Mouse (Mus musculus): Measurements from ENCODE around the gene Grik4. TPM values are rescaled to one million over a fixed set of nuclear protein-coding genes. Genes with fewer than 3 reads are reported as not detected.
A peak's percentile ranks its signal among the peaks of the same experiment; 100 is the strongest.

The Grik4 gene
- total RNA-seq, 1 experiment, result 0.22 TPM

GRCm38 (mm10) chr9:42948381-42948780, 4.1 kb upstream of the Grik4 start:
- Histone ChIP-seq H3K9me3 (ENCODE audit: control insufficient read depth, insufficient read depth, low read depth, low read length) (no peaks in the 10 kb centered on the region), H3K36me3 (ENCODE audit: control insufficient read depth, insufficient read depth, low read length, poor library complexity, severe bottlenecking) (no peaks in the 10 kb centered on the region), H3K4me3 (ENCODE audit: insufficient read depth in 1 of 2, low read depth in 1 of 2, low read length in 2 of 2, poor library complexity in 1 of 2, severe bottlenecking in 1 of 2) (no peak overlapping the region), H3K4me1 (ENCODE audit: control insufficient read depth in 2 of 2, insufficient read depth in 2 of 2, low read length in 2 of 2, poor library complexity in 1 of 2) (no peaks in the 10 kb centered on the region; a peak in 1 of 4 replicates), H3K27ac (ENCODE audit: insufficient read depth, low read depth, low read length, poor library complexity, severe bottlenecking) (no peak overlapping the region), H3K9ac (ENCODE audit: insufficient read depth, low read depth, low read length, poor library complexity, severe bottlenecking) (no peak overlapping the region)
- DNase-seq (ENCODE audit: low read depth, low spot score), result no peak
- in situ Hi-C loops (cut with MboI; ENCODE audit: low sequenced_read_pairs in 2 of 2, unreplicated experiment in 2 of 2), result loop anchor here (10.0 to 25.0 kb wide), 3 partner anchors 386 to 611 kb away; no protein-coding TSS in a partner anchor
- no peak for TF ChIP-seq HCFC1 (IDR thresholded peaks at IDR 0.05; ENCODE audit: borderline replicate concordance, insufficient read depth, low read length)
- no peak for TF ChIP-seq ZNF384 (IDR thresholded peaks at IDR 0.05; ENCODE audit: low read depth, low read length)
- no peak for TF ChIP-seq ZC3H11A (IDR thresholded peaks at IDR 0.05; ENCODE audit: borderline replicate concordance, low read depth, low read length)
- no peak for TF ChIP-seq CHD2 (IDR thresholded peaks at IDR 0.05; ENCODE audit: low read depth, low read length)
- TF ChIP-seq MAFK (IDR thresholded peaks at IDR 0.05; ENCODE audit: insufficient read depth, low read depth, low read length), result no peak

GRCm38 (mm10) chr9:42945174-42945573, 881 bp upstream of the Grik4 start:
- no peak overlapping the region for H3K9ac ChIP-seq (ENCODE audit: insufficient read depth, low read depth, low read length, poor library complexity, severe bottlenecking)
- in situ Hi-C loops (cut with MboI; ENCODE audit: low sequenced_read_pairs in 2 of 2, unreplicated experiment in 2 of 2), result loop anchor here (10.0 to 25.0 kb wide), 3 partner anchors 383 to 608 kb away; no protein-coding TSS in a partner anchor
- no peak for TF ChIP-seq HCFC1 (IDR thresholded peaks at IDR 0.05; ENCODE audit: borderline replicate concordance, insufficient read depth, low read length)
- no peak for TF ChIP-seq ZC3H11A (IDR thresholded peaks at IDR 0.05; ENCODE audit: borderline replicate concordance, low read depth, low read length)
- no peak for TF ChIP-seq CHD2 (IDR thresholded peaks at IDR 0.05; ENCODE audit: low read depth, low read length)
- TF ChIP-seq MAFK (IDR thresholded peaks at IDR 0.05; ENCODE audit: insufficient read depth, low read depth, low read length), result no peak
- TF ChIP-seq ZNF384 (IDR thresholded peaks at IDR 0.05; ENCODE audit: low read depth, low read length), result no peak
- no peak overlapping the region for H3K27ac ChIP-seq (ENCODE audit: insufficient read depth, low read depth, low read length, poor library complexity, severe bottlenecking)
- peaks cover 0 to 17% of the 10 kb centered on the region in 2 experiments; a peak in 3 of 4 replicates for H3K4me1 ChIP-seq (ENCODE audit: control insufficient read depth in 2 of 2, insufficient read depth in 2 of 2, low read length in 2 of 2, poor library complexity in 1 of 2)
- 0 out of 4 replicates have a peak overlapping the region, but pooled peaks of 1 of the 2 experiments have one; percentile 78 for H3K4me3 ChIP-seq (ENCODE audit: insufficient read depth in 1 of 2, low read depth in 1 of 2, low read length in 2 of 2, poor library complexity in 1 of 2, severe bottlenecking in 1 of 2)
- H3K9me3 ChIP-seq (ENCODE audit: control insufficient read depth, insufficient read depth, low read depth, low read length), result no peaks in the 10 kb centered on the region
- H3K36me3 ChIP-seq (ENCODE audit: control insufficient read depth, insufficient read depth, low read length, poor library complexity, severe bottlenecking), result no peaks in the 10 kb centered on the region
- no peak for DNase-seq (ENCODE audit: low read depth, low spot score)

GRCm38 (mm10) chr9:42944536-42945006, 278 bp upstream of the Grik4 start:
- no peaks in the 10 kb centered on the region for H3K9me3 ChIP-seq (ENCODE audit: control insufficient read depth, insufficient read depth, low read depth, low read length)
- peak; percentile 69 for DNase-seq (ENCODE audit: low read depth, low spot score)
- TF ChIP-seq HCFC1 (IDR thresholded peaks at IDR 0.05; ENCODE audit: borderline replicate concordance, insufficient read depth, low read length), result peak; percentile 4; the same call in 1 of the 2 replicates
- no peak for TF ChIP-seq CHD2 (IDR thresholded peaks at IDR 0.05; ENCODE audit: low read depth, low read length)
- TF ChIP-seq ZNF384 (IDR thresholded peaks at IDR 0.05; ENCODE audit: low read depth, low read length), result no peak
- no peak for TF ChIP-seq MAFK (IDR thresholded peaks at IDR 0.05; ENCODE audit: insufficient read depth, low read depth, low read length)
- peak; percentile 92 for TF ChIP-seq ZC3H11A (IDR thresholded peaks at IDR 0.05; ENCODE audit: borderline replicate concordance, low read depth, low read length)
- in situ Hi-C loops (cut with MboI; ENCODE audit: low sequenced_read_pairs in 2 of 2, unreplicated experiment in 2 of 2), result loop anchor here (5.0 to 25.0 kb wide), 4 partner anchors 157 to 607 kb away; no protein-coding TSS in a partner anchor
- H3K9ac ChIP-seq (ENCODE audit: insufficient read depth, low read depth, low read length, poor library complexity, severe bottlenecking), result peak overlapping the region; percentile 79
- peak overlapping the region; percentile 78 to 87 for H3K4me3 ChIP-seq (ENCODE audit: insufficient read depth in 1 of 2, low read depth in 1 of 2, low read length in 2 of 2, poor library complexity in 1 of 2, severe bottlenecking in 1 of 2)
- H3K27ac ChIP-seq (ENCODE audit: insufficient read depth, low read depth, low read length, poor library complexity, severe bottlenecking), result no peak overlapping the region
- peaks cover 0 to 17% of the 10 kb centered on the region in 2 experiments; a peak in 3 of 4 replicates for H3K4me1 ChIP-seq (ENCODE audit: control insufficient read depth in 2 of 2, insufficient read depth in 2 of 2, low read length in 2 of 2, poor library complexity in 1 of 2)
- H3K36me3 ChIP-seq (ENCODE audit: control insufficient read depth, insufficient read depth, low read length, poor library complexity, severe bottlenecking), result no peaks in the 10 kb centered on the region

- H3K9ac ChIP-seq (ENCODE audit: insufficient read depth, low read depth, low read length, poor library complexity, severe bottlenecking), result no peak overlapping the region
- in situ Hi-C loops (cut with MboI; ENCODE audit: low sequenced_read_pairs in 2 of 2, unreplicated experiment in 2 of 2), result loop anchor here (5.0 to 25.0 kb wide), 4 partner anchors 156 to 606 kb away; no protein-coding TSS in a partner anchor
- H3K36me3 ChIP-seq (ENCODE audit: control insufficient read depth, insufficient read depth, low read length, poor library complexity, severe bottlenecking), result no peaks in the 10 kb centered on the region
- peaks cover 0 to 17% of the 10 kb centered on the region in 2 experiments; a peak in 3 of 4 replicates for H3K4me1 ChIP-seq (ENCODE audit: control insufficient read depth in 2 of 2, insufficient read depth in 2 of 2, low read length in 2 of 2, poor library complexity in 1 of 2)
- peak overlapping the region; percentile 78 to 87 for H3K4me3 ChIP-seq (ENCODE audit: insufficient read depth in 1 of 2, low read depth in 1 of 2, low read length in 2 of 2, poor library complexity in 1 of 2, severe bottlenecking in 1 of 2)
- no peaks in the 10 kb centered on the region for H3K9me3 ChIP-seq (ENCODE audit: control insufficient read depth, insufficient read depth, low read depth, low read length)
- peak; percentile 20 for DNase-seq (ENCODE audit: low read depth, low spot score)
- TF ChIP-seq ZNF384 (IDR thresholded peaks at IDR 0.05; ENCODE audit: low read depth, low read length), result no peak
- TF ChIP-seq HCFC1 (IDR thresholded peaks at IDR 0.05; ENCODE audit: borderline replicate concordance, insufficient read depth, low read length), result no peak
- no peak for TF ChIP-seq ZC3H11A (IDR thresholded peaks at IDR 0.05; ENCODE audit: borderline replicate concordance, low read depth, low read length)
- TF ChIP-seq CHD2 (IDR thresholded peaks at IDR 0.05; ENCODE audit: low read depth, low read length), result no peak
- no peak overlapping the region for H3K27ac ChIP-seq (ENCODE audit: insufficient read depth, low read depth, low read length, poor library complexity, severe bottlenecking)
Observed at GRCm38 (mm10) chr9:42943057-42943529, 1.2 kb downstream of the Grik4 start.
